Comparison of ENCODE assay signal across 30 mouse cellular contexts in the genomic region with DNA sequence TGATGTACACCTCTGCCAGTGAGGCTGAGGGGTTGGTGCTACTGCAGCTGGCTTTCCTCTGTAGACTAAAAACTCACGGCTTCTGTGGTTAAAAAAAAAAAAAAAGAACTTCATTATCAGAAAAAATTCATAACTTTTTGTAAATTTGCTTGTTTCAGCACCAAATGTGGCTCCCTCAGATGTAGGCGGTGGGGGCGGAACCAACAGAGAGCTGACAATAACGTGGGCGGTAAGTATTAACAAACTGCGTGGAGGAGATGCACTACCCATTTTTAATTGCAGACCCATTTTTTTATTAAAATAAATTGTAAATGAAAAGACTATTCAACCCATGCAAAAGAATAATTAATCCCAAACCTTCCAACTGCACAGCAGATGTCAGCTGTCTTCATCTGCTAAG.
DNase-seq lines count a peak whose midpoint lies in the region; ATAC-seq lines count a peak whose summit lies in the region.
"Had no signal": no experiment of that assay in that cellular context is flagged by ENCODE, and none has a peak within 500 bp of the region (broad histone marks: within the 10 kb centered on the region; RNA-seq: fewer than 3 reads in every experiment).

No protein-coding gene starts in this region.

- 88% methylated on average over 6 of the region's 6 CpGs for WGBS in midbrain, embryonic 14.5 days

- no peaks in the 10 kb centered on the region for H3K27me3 ChIP-seq in midbrain, embryonic 14.5 days (ENCODE audit: control insufficient read depth, insufficient read depth, low read length)
- H3K27me3 ChIP-seq: embryonic facial prominence, embryonic 15.5 days; forebrain, embryonic 13.5 days; heart, embryonic 13.5 days; intestine, embryonic 15.5 days; lung, embryonic 15.5 days had no signal

- H3K27ac ChIP-seq in midbrain, embryonic 14.5 days (replicated peaks; ENCODE audit: low read depth, low read length): no peak overlapping the region
- H3K27ac ChIP-seq: embryonic facial prominence, embryonic 10.5 days; embryonic facial prominence, embryonic 15.5 days; forebrain, embryonic 13.5 days; gastrocnemius, adult 2 months; heart, adult 2 months; heart, embryonic 13.5 days; intestine, embryonic 15.5 days; limb, embryonic 13.5 days; lung, embryonic 15.5 days; midbrain, embryonic 10.5 days had no signal

- peak; percentile 21 for DNase-seq in left cerebral cortex, adult 11 months (ENCODE audit: low spot score)
- no peak for DNase-seq in left cerebral cortex, postnatal 10 days (ENCODE audit: extremely low spot score in 1 of 2, low spot score in 2 of 2)
- peak; percentile 38 to 60 for DNase-seq in right cerebral cortex, postnatal 10 days (ENCODE audit: low spot score in 2 of 2)
- no peak for DNase-seq in right cerebral cortex, postnatal 4 days
- DNase-seq in layer of hippocampus, adult 9-10 months (ENCODE audit: low spot score): peak; percentile 38
- peak; percentile 35 for DNase-seq in telencephalon, adult 2 months (ENCODE audit: low read depth, low spot score)
- DNase-seq in heart, adult 9 months (ENCODE audit: low spot score in 2 of 2): no peak
- no peak for DNase-seq in midbrain, embryonic 14.5 days
- DNase-seq: adrenal gland, postnatal 14 days; cerebellum, adult 2 months; cerebellum, postnatal 25 days; gastrocnemius, adult 2 months; gastrocnemius, postnatal 36 days; heart, adult 2 months; heart, postnatal 10 days; kidney, adult 2 months; kidney, postnatal 4 days; thymus, postnatal 4 days had no signal

- H3K36me3 ChIP-seq in midbrain, embryonic 14.5 days (ENCODE audit: control insufficient read depth, insufficient read depth, low read length): no peaks in the 10 kb centered on the region
- H3K36me3 ChIP-seq: embryonic facial prominence, embryonic 10.5 days; embryonic facial prominence, embryonic 15.5 days; heart, embryonic 13.5 days; intestine, embryonic 15.5 days; limb, embryonic 13.5 days; lung, embryonic 15.5 days; midbrain, embryonic 10.5 days had no signal

- intact Hi-C loops in left cerebral cortex, postnatal 10 days (cut with DNase I): no loop called here

- no peak overlapping the region for H3K4me3 ChIP-seq in midbrain, embryonic 14.5 days (replicated peaks; ENCODE audit: low read depth, low read length)
- H3K4me3 ChIP-seq: embryonic facial prominence, embryonic 10.5 days; embryonic facial prominence, embryonic 15.5 days; forebrain, embryonic 13.5 days; gastrocnemius, adult 2 months; heart, adult 2 months; heart, embryonic 13.5 days; intestine, embryonic 15.5 days; limb, embryonic 13.5 days; lung, embryonic 15.5 days; midbrain, embryonic 10.5 days had no signal

- no peak overlapping the region for H3K4me2 ChIP-seq in midbrain, embryonic 14.5 days (ENCODE audit: low read length)
- H3K4me2 ChIP-seq: embryonic facial prominence, embryonic 15.5 days; forebrain, embryonic 13.5 days; heart, embryonic 13.5 days; intestine, embryonic 15.5 days; limb, embryonic 13.5 days; liver, embryonic 11.5 days; lung, embryonic 15.5 days had no signal

- H3K9me3 ChIP-seq in midbrain, embryonic 14.5 days (ENCODE audit: control insufficient read depth, low read length): no peaks in the 10 kb centered on the region
- H3K9me3 ChIP-seq: embryonic facial prominence, embryonic 10.5 days; embryonic facial prominence, embryonic 15.5 days; forebrain, embryonic 13.5 days; heart, embryonic 13.5 days; intestine, embryonic 15.5 days; limb, embryonic 13.5 days; lung, embryonic 15.5 days; midbrain, embryonic 10.5 days had no signal

- H3K9ac ChIP-seq in midbrain, embryonic 14.5 days (replicated peaks; ENCODE audit: low read length): no peak overlapping the region
- H3K9ac ChIP-seq: embryonic facial prominence, embryonic 15.5 days; forebrain, embryonic 13.5 days; heart, embryonic 13.5 days; intestine, embryonic 15.5 days; limb, embryonic 13.5 days; lung, embryonic 15.5 days had no signal

- H3K4me1 ChIP-seq in midbrain, embryonic 14.5 days (ENCODE audit: control insufficient read depth, insufficient read depth, low read length): no peaks in the 10 kb centered on the region
- H3K4me1 ChIP-seq: embryonic facial prominence, embryonic 10.5 days; embryonic facial prominence, embryonic 15.5 days; forebrain, embryonic 13.5 days; heart, embryonic 13.5 days; intestine, embryonic 15.5 days; lung, embryonic 15.5 days had no signal

- no peak for ATAC-seq in midbrain, embryonic 14.5 days (ENCODE audit: low FRiP score, low TSS enrichment)
- ATAC-seq: CD4-positive, CD25-positive, alpha-beta regulatory T cell, adult 4 months; forebrain, embryonic 13.5 days; hindbrain, embryonic 16.5 days; intestine, embryonic 15.5 days; midbrain, embryonic 16.5 days had no signal

Comparison
In these comparisons a context has a peak if more than half of its experiments do, and no peak if none do; other contexts are left out.
1. DNase-seq: peak in left cerebral cortex, adult 11 months (single experiment), right cerebral cortex, postnatal 10 days (2 of 2), layer of hippocampus, adult 9-10 months (single experiment) and telencephalon, adult 2 months (single experiment); none in left cerebral cortex, postnatal 10 days (0 of 2), right cerebral cortex, postnatal 4 days (single experiment), heart, adult 9 months (0 of 2) and midbrain, embryonic 14.5 days (single experiment).